Mouse (Mus musculus): Measurements from ENCODE around the gene Kif17.

DNA sequence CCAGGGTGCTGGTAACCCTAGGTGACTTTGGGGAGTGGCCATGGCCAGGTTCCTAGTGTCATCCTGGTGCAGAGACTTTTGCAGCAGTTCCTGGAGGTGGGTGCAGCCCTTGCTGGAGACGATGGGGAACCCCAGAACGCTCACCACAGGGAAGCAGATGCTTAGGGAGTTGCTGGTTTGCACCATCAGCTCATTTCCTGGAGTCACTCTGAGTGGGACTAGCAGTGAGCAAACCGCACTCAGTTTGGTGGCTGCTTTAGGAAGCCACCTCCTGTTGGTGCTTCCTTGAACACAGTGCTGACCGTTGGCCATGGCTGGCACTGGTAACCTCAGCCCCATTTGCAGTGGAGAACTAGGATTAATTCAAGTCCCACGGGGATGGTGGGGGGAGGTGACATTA is 9.2 kb downstream of the Kif17 start:
- TF ChIP-seq EP300 (IDR thresholded peaks at IDR 0.05; ENCODE audit: low read depth in 1 of 2, low read length in 2 of 2) (no peak), CTCF (IDR thresholded peaks at IDR 0.05 in 2 of 3, conservative IDR thresholded peaks at IDR 0.05 in 1 of 3; ENCODE audit: control insufficient read depth in 1 of 3, insufficient read depth in 1 of 3, low read depth in 2 of 3, low read length in 3 of 3, poor library complexity in 1 of 3, severe bottlenecking in 1 of 3) (no peak), GABPA (IDR thresholded peaks at IDR 0.05; ENCODE audit: low read depth, low read length) (no peak), POLR2AphosphoS2 (IDR thresholded peaks at IDR 0.05; ENCODE audit: low read length) (no peak), TCF12 (IDR thresholded peaks at IDR 0.05; ENCODE audit: low read depth, low read length) (no peak)

Data from MEL (cell line).